Mouse (Mus musculus) ES-E14 (cell line): ENCODE data around the gene Hyal1.

Source experiments
- HCFC1 ChIP-seq: IDR thresholded peaks from 2 replicates; pipeline ENCODE4 v1.6.1; 2012; ENCODE audit warnings: low read length, inconsistent platforms, borderline replicate concordance; ENCODE audit not compliant: insufficient read depth
- MAFK ChIP-seq: IDR thresholded peaks from 2 replicates; pipeline ENCODE4 v1.6.1; 2014; ENCODE audit warnings: mild to moderate bottlenecking, low read depth, low read length, inconsistent platforms; ENCODE audit not compliant: insufficient read depth
- ZNF384 ChIP-seq: IDR thresholded peaks from 2 replicates; pipeline ENCODE4 v1.6.1; 2012; ENCODE audit warnings: low read depth, low read length, inconsistent platforms

DNA sequence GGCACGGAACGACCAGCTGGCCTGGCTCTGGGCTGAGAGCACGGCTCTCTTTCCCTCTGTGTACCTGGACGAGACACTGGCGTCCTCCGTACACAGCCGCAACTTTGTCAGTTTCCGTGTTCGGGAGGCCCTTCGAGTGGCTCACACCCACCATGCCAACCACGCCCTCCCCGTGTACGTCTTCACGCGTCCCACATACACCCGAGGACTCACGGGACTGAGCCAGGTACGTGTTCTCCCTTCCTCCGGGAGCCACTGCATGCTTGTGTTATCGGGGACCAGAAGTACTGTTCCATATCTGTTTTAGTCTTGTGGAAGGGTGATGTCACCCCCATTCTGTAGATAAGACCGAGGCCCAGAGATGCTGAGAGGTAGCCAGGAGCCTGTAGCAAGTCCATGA is 5.9 kb upstream of the Hyal1 start:
- TF ChIP-seq ZNF384 (no peak), HCFC1 (no peak), MAFK (no peak)
